Mouse (Mus musculus) embryonic fibroblast, embryonic 13.5 days (primary cell): ENCODE data around the gene Pbld1. TPM values are rescaled to one million over a fixed set of nuclear protein-coding genes. Genes with fewer than 3 reads are reported as not detected.

Experiments
- H3K27ac ChIP-seq: 2 replicates; pipeline ENCODE4 v1.5.1; 2012; ENCODE audit warnings: low read length, control low read depth, inconsistent platforms; ENCODE audit not compliant: insufficient read depth
- H3K4me1 ChIP-seq: 2 replicates; pipeline ENCODE4 v1.6.1; 2011; ENCODE audit warnings: low read length; ENCODE audit not compliant: control insufficient read depth, insufficient read depth
- H3K4me3 ChIP-seq: 2 replicates; pipeline ENCODE4 v1.5.1; 2011; ENCODE audit warnings: mild to moderate bottlenecking, control low read depth, low read length; ENCODE audit not compliant: insufficient read depth
- CTCF ChIP-seq: IDR thresholded peaks from 2 replicates; pipeline ENCODE4 v1.5.1; 2011; ENCODE audit warnings: mild to moderate bottlenecking, control low read depth, low read length, moderate library complexity, borderline replicate concordance; ENCODE audit not compliant: insufficient read depth
- POLR2A ChIP-seq: IDR thresholded peaks from 2 replicates; pipeline ENCODE4 v1.6.1; 2011; ENCODE audit warnings: low read depth, mild to moderate bottlenecking, control low read depth, low read length, moderate library complexity
- polyA plus RNA-seq: library from polyadenylated mRNA; stranded (reverse); fragments of >200 nt; gene quantifications from 2 replicates; pipeline ENCODE4 v1.2.4, GENCODE M21; 2011; ENCODE audit warnings: low read depth; ENCODE audit not compliant: missing spikeins, insufficient read length

The Pbld1 gene
- polyA plus RNA-seq, 1 experiment, result 0.42 TPM

DNA sequence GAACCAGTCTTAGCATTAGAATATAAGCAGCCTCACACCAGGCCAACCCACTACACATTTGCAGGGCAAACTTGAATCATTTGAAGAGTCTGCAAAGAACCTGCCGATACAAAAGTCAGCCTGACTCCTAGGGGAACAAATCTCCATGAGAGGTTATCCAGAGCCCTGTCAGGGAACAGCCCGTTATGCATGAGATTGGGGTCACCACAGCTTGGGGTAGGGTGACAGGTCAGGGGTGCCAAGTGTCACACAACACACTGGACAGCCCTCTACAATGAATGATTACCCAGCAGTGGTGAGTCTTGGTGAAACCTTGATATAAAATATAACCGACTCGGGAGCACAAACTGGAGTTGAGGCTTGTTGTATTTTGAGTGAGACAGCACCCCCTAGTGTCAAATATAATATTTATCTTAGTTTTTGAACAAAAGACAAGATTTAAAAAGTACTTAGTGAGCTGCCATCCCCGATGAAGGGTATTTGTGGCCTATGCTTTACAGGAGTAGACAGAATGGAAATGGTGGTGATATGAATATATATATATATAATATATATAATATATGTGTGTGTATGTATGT is 53.2 kb downstream of the Pbld1 start:
- Histone ChIP-seq H3K4me3 (no peak overlapping the region), H3K4me1 (no peaks in the 10 kb centered on the region), H3K27ac (no peak overlapping the region)
- TF ChIP-seq POLR2A (no peak), CTCF (no peak)

DNA sequence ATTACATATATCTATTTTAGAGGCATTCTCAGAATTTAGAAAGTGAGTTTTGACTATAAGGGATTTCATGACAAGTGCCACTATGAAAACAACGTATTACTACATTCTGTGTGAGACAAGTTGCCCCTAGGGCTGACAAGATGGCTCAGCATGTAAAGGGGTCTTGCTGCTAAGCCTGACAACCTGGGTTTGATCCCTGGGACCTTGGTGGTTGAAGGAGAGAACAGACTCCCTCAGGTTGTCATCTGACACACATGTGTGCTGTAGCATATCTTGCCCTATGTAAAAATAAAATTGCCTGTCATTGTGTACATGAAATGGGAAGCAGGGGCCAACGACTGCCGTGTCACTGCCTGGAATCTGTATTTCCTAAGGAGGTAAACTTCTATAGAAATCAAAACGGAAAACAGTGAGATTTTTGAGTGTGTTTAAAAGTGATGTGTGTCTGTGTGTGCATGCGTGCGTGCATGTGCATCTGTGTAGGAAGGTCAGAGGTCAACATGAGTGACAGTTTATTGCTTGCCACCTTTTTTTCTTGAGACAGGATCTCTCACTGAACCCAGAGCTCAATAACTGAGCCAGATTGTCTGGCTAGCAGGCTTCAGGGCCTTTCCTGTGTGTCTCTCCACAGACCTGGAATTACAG is 53.9 kb downstream of the Pbld1 start:
- Histone ChIP-seq H3K4me3 (no peak overlapping the region), H3K4me1 (no peaks in the 10 kb centered on the region), H3K27ac (no peak overlapping the region)
- TF ChIP-seq CTCF (no peak), POLR2A (no peak)

DNA sequence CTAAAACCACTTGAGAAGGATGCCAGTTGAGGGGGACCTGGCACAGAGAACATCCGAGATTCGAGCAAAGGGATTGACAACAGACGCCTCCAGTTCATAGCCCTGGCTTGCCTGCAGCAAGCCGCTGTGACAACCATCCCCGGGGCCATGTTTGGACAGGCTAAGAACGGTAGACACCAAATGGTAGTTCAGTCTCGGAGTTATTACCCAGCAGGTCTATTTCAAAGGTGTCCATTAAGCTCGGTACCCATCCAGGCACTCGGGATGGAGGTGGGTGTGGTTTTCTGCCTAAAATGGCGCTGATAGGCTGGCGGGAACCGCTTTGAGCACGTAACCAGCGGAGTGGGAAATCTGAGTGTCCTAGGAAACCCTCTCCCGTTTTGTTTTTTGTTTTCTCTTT is 55.9 kb downstream of the Pbld1 start:
- Histone ChIP-seq H3K4me3 (no peak overlapping the region), H3K4me1 (no peaks in the 10 kb centered on the region), H3K27ac (no peak overlapping the region)
- TF ChIP-seq POLR2A (no peak), CTCF (no peak)

DNA sequence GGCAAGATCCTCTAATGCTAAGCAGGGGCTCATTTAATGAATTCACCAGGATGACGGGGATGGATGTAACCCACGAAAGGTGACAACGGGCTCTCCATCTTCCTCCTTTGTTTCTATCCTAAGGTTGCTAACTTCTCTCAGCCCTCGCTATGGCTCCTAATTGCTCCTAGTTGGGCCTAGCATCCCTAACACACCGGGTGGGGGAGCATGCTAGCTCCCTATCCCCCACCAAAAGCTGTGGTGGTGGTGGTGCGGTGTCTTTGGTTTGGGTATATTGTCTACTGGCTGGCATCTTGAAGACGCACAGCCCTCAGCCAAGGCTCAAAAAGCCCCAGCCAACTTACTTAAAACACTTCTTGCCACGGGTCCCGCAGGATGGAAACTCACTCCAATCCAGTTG is 56.4 kb downstream of the Pbld1 start:
- Histone ChIP-seq H3K4me3 (no peak overlapping the region), H3K4me1 (no peaks in the 10 kb centered on the region), H3K27ac (no peak overlapping the region)
- no peak for TF ChIP-seq CTCF

GRCm38 (mm10) chr10:63117583-63117982 is 57.6 kb downstream of the Pbld1 start:
- TF ChIP-seq POLR2A (no peak), CTCF (no peak)
- H3K27ac ChIP-seq, result no peak overlapping the region
- no peak overlapping the region for H3K4me3 ChIP-seq

DNA sequence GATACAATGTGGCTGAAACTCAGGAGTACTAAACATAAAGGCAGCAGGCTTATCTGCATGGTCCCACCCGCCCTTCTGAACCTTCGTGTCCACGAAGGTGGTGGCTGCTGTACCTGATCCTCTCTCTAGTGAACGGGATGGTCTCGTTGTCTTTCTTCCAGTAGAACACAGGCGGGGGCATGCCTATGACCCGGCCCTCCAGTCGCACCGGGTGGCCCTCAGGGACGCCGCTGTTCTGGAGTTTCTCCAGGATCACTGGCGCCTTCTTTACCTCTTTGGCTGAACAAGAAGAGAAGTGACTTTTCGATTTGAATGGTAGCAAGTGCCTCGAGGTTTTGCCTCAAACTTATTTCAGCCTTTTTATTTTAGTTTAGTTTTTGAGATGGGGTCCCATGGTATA is 60.0 kb downstream of the Pbld1 start:
- Histone ChIP-seq H3K27ac (no peak overlapping the region), H3K4me3 (no peak overlapping the region), H3K4me1 (no peaks in the 10 kb centered on the region)
- TF ChIP-seq CTCF (no peak), POLR2A (no peak)

More at GRCm38 (mm10) chr10:63117583-63117982, 57.6 kb downstream of the Pbld1 start:
- no peaks in the 10 kb centered on the region for H3K4me1 ChIP-seq

DNA sequence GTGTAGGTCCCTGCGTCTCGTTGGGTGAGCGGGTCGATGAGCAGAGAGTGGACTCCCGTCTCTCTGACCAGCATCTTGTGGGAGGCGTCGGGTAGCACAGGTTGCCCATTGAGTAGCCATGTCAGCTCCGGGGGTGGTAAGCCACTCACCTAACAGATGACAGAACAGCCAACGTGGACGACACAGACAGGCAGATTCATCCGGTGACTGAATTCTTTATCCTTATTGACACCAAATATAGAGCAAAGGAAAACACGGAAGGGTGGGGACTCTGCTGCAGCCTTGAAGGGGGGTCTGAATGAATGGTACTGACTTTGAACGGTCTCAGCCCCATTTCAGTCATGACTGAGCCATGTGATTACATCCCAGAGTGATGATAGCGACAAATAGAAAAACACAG is 62.0 kb downstream of the Pbld1 start:
- Histone ChIP-seq H3K27ac (no peak overlapping the region), H3K4me3 (no peak overlapping the region), H3K4me1 (no peaks in the 10 kb centered on the region)
- no peak for TF ChIP-seq POLR2A
- TF ChIP-seq CTCF, result no peak

- TF ChIP-seq POLR2A (no peak), CTCF (no peak)
- H3K27ac ChIP-seq, result no peak overlapping the region
- no peak overlapping the region for H3K4me3 ChIP-seq
- H3K4me1 ChIP-seq, result no peaks in the 10 kb centered on the region
Observed at GRCm38 (mm10) chr10:63122516-63122915, 62.6 kb downstream of the Pbld1 start.

DNA sequence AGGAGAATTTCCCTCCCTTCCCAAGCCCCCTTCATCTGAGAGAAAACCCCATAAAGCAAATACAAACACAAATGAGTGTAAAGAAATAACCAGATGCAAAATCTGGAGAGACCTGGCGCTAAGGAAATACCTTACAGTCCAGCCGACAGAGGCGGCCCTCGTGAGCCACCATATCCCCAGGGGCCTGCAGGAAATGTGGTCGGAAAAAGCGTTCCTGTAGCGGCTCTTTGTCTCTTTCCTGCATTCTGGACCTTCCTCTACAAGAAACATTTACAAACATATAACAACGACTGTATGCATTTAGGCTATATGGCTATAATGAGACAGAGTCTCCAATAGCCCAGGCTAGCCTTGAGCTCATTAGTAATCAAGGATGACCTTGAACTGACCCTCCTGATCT is 63.2 kb downstream of the Pbld1 start:
- Histone ChIP-seq H3K27ac (no peak overlapping the region), H3K4me1 (no peaks in the 10 kb centered on the region), H3K4me3 (no peak overlapping the region)
- no peak for TF ChIP-seq POLR2A
- no peak for TF ChIP-seq CTCF

DNA sequence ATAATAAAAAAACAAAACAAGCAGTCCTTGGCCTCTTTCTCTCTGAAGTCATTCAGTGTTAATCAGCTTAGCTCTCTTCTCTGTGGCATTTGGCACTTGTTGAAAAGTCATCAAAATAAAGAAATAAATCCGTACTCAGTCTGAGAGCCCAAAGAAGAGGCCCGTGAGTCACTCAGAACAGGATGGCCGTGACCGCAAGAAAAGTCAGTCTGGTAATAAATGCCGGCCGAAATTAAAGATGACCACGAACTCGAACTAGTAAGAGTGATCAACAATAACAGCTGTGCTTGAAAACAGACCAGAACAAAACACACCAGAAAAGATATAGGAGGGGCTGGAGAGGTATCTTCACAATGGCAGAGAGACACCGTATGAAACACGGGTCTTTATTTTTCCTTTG is 64.1 kb downstream of the Pbld1 start:
- H3K27ac ChIP-seq, result no peak overlapping the region
- no peaks in the 10 kb centered on the region for H3K4me1 ChIP-seq
- H3K4me3 ChIP-seq, result no peak overlapping the region
- TF ChIP-seq CTCF (no peak), POLR2A (no peak)
